ENCODE assay signal across 16 mouse cellular contexts in genomic region chr5:112217031-112217430, GRCm38 (mm10). TPM values are rescaled to one million over a fixed set of nuclear protein-coding genes. Genes with fewer than 3 reads are reported as not detected.
A peak's percentile ranks its signal among the peaks of the same experiment; 100 is the strongest.
DNase-seq lines count a peak whose midpoint lies in the region; ATAC-seq lines count a peak whose summit lies in the region.
"Had no signal": no experiment of that assay in that cellular context is flagged by ENCODE, and none has a peak within 500 bp of the region (broad histone marks: within the 10 kb centered on the region; RNA-seq: fewer than 3 reads in every experiment).

No protein-coding gene starts in this region.

- peak overlapping the region; percentile 81 for H3K27ac ChIP-seq in midbrain, embryonic 11.5 days (ENCODE audit: low read depth, low read length)
- H3K27ac ChIP-seq: heart, adult 2 months; liver, embryonic 15.5 days had no signal

- H3K36me3 ChIP-seq in midbrain, embryonic 11.5 days (ENCODE audit: control insufficient read depth, insufficient read depth, low read length) = peaks cover 23% of the 10 kb centered on the region
- H3K36me3 ChIP-seq: liver, embryonic 15.5 days had no signal

- H3K4me1 ChIP-seq in midbrain, embryonic 11.5 days (ENCODE audit: control insufficient read depth, insufficient read depth, low read length) = peaks cover 80% of the 10 kb centered on the region

- peak; percentile 56 for DNase-seq in embryo, embryonic 10 days (ENCODE audit: low spot score)
- DNase-seq in embryo, embryonic 9.5 days (ENCODE audit: extremely low spot score) = no peak
- DNase-seq in right cerebral cortex, postnatal 14 days = peak; percentile 34
- DNase-seq in right cerebral cortex, postnatal 4 days = no peak
- DNase-seq in midbrain, embryonic 11.5 days (ENCODE audit: low spot score, missing footprints) = peak; percentile 90
- DNase-seq in retina, embryonic 14.5 days (ENCODE audit: low spot score) = peak; percentile 39
- no peak for DNase-seq in kidney, postnatal 10 days
- DNase-seq: cerebellum, adult 18-20 months; heart, adult 2 months; heart, postnatal 4 days; layer of hippocampus, adult 9-11 months; lung, postnatal 4 days; right cerebral cortex, adult 18-20 months had no signal

- no peaks in the 10 kb centered on the region for H3K9me3 ChIP-seq in midbrain, embryonic 11.5 days (ENCODE audit: control insufficient read depth, low read length)
- H3K9me3 ChIP-seq: liver, embryonic 15.5 days had no signal

- no peak for ATAC-seq in midbrain, embryonic 11.5 days (ENCODE audit: low FRiP score)
- ATAC-seq in granulocyte monocyte progenitor cell, adult 5-6 weeks (replicated peaks; ENCODE audit: poor library complexity, severe bottlenecking) = no peak

- WGBS in midbrain, embryonic 11.5 days = 46% methylated on average over 22 of the region's 22 CpGs

- H3K9ac ChIP-seq in midbrain, embryonic 11.5 days (ENCODE audit: low read length) = peak overlapping the region; percentile 2
- H3K9ac ChIP-seq: liver, embryonic 15.5 days had no signal

- H3K4me2 ChIP-seq in midbrain, embryonic 11.5 days = no peak overlapping the region
- H3K4me2 ChIP-seq: liver, embryonic 15.5 days had no signal

- H3K4me3 ChIP-seq in midbrain, embryonic 11.5 days (ENCODE audit: low read depth, low read length) = no peak overlapping the region
- H3K4me3 ChIP-seq: heart, adult 2 months; liver, embryonic 15.5 days; myocyte had no signal

- no peaks in the 10 kb centered on the region for H3K27me3 ChIP-seq in midbrain, embryonic 11.5 days (ENCODE audit: control insufficient read depth, insufficient read depth, low read length)
- H3K27me3 ChIP-seq: liver, embryonic 15.5 days had no signal

RNA-seq across cellular contexts. Expression of gene Cryba4, which starts 35.3 kb away (rescaled TPM):
- 0.52 and 2.0 TPM in 2 replicates for polyA plus RNA-seq in midbrain, embryonic 11.5 days (2014; fragmentation: Nextera tagmentation; extraction: Ambion mirVana)
- not detected in 2 replicates for total RNA-seq in granulocyte monocyte progenitor cell, adult 5-6 weeks (2014; fragmentation: Nextera tagmentation)
- 0.30 TPM in 1 of 2 replicates, not detected in the other for total RNA-seq in granulocyte monocyte progenitor cell, adult 5-6 weeks (2017)

RNA-seq across cellular contexts. Expression of gene Crybb1, which starts 38.6 kb away (rescaled TPM):
- 0.29 and 0.84 TPM in 2 replicates for polyA plus RNA-seq in midbrain, embryonic 11.5 days (2014; fragmentation: Nextera tagmentation; extraction: Ambion mirVana)
- not detected in 2 replicates for total RNA-seq in granulocyte monocyte progenitor cell, adult 5-6 weeks (2014; fragmentation: Nextera tagmentation)
- not detected in 2 replicates for total RNA-seq in granulocyte monocyte progenitor cell, adult 5-6 weeks (2017)
- total RNA-seq: heart, postnatal 4 days had no signal

RNA-seq across cellular contexts. Expression of gene Tpst2, which starts 59.5 kb away (rescaled TPM):
- 29.3 and 33.5 TPM in 2 replicates for polyA plus RNA-seq in midbrain, embryonic 11.5 days (2014; fragmentation: Nextera tagmentation; extraction: Ambion mirVana)
- total RNA-seq in granulocyte monocyte progenitor cell, adult 5-6 weeks (2014; fragmentation: Nextera tagmentation) = 28.7 and 43.9 TPM in 2 replicates
- total RNA-seq in granulocyte monocyte progenitor cell, adult 5-6 weeks (2017) = 25.3 and 36.5 TPM in 2 replicates

Comparison
In these comparisons a context has a peak if more than half of its experiments do, and no peak if none do; other contexts are left out.
1. DNase-seq: peak in embryo, embryonic 10 days (single experiment), right cerebral cortex, postnatal 14 days (single experiment), midbrain, embryonic 11.5 days (single experiment) and retina, embryonic 14.5 days (single experiment); none in embryo, embryonic 9.5 days (single experiment), right cerebral cortex, postnatal 4 days (single experiment) and kidney, postnatal 10 days (single experiment).